Comparison of ENCODE assay signal across 10 mouse cellular contexts in genomic region chr9:61235653-61236610, GRCm38 (mm10).
DNase-seq lines count a peak whose midpoint lies in the region; ATAC-seq lines count a peak whose summit lies in the region.
"Had no signal": no experiment of that assay in that cellular context is flagged by ENCODE, and none has a peak within 500 bp of the region (broad histone marks: within the 10 kb centered on the region; RNA-seq: fewer than 3 reads in every experiment).

No protein-coding gene starts in this region.

- 53% methylated on average over 17 of the region's 17 CpGs for WGBS in embryonic facial prominence, embryonic 11.5 days
- 65% methylated on average over 17 of the region's 17 CpGs for WGBS in embryonic facial prominence, embryonic 10.5 days
- WGBS in midbrain, embryonic 13.5 days = 4% methylated on average over 17 of the region's 17 CpGs

- H3K4me3 ChIP-seq in embryonic facial prominence, embryonic 11.5 days (ENCODE audit: low read depth, low read length) = no peak overlapping the region
- H3K4me3 ChIP-seq in embryonic facial prominence, embryonic 10.5 days = no peak overlapping the region
- H3K4me3 ChIP-seq in midbrain, embryonic 13.5 days (replicated peaks) = no peak overlapping the region

- no peak overlapping the region for H3K27ac ChIP-seq in embryonic facial prominence, embryonic 11.5 days (replicated peaks; ENCODE audit: low read depth, low read length)
- H3K27ac ChIP-seq in embryonic facial prominence, embryonic 10.5 days (replicated peaks) = no peak overlapping the region
- peak overlapping the region; percentile 70 for H3K27ac ChIP-seq in midbrain, embryonic 13.5 days

- H3K27me3 ChIP-seq in embryonic facial prominence, embryonic 11.5 days (ENCODE audit: control insufficient read depth, insufficient read depth, low read length) = no peaks in the 10 kb centered on the region
- peaks cover 86% of the 10 kb centered on the region for H3K27me3 ChIP-seq in embryonic facial prominence, embryonic 10.5 days (replicated peaks; ENCODE audit: low read depth, poor library complexity, severe bottlenecking)
- peaks cover 44% of the 10 kb centered on the region for H3K27me3 ChIP-seq in midbrain, embryonic 13.5 days

- intact Hi-C loops in gastrocnemius, postnatal 14 days (cut with DNase I; ENCODE audit: low total_unique reads) = no loop called here

- H3K4me2 ChIP-seq in embryonic facial prominence, embryonic 11.5 days (ENCODE audit: low read depth, low read length) = no peak overlapping the region
- 0 out of 2 replicates have a peak overlapping the region, but pooled peaks have one; percentile 5 for H3K4me2 ChIP-seq in midbrain, embryonic 13.5 days (replicated peaks)

- no peak for DNase-seq in embryonic facial prominence, embryonic 11.5 days (ENCODE audit: low spot score)
- DNase-seq in embryonic facial prominence, embryonic 10.5 days (ENCODE audit: low spot score) = no peak
- DNase-seq in CD4-positive, CD25-positive, alpha-beta regulatory T cell, adult 2 months (ENCODE audit: low read depth, low spot score) = peak; percentile 27
- DNase-seq in testis, postnatal 14 days (ENCODE audit: low spot score) = no peak
- no peak for DNase-seq in gastrocnemius, postnatal 14 days
- no peak for DNase-seq in c-Kit-positive CD71-positive TER-119-positive erythroid progenitor cells, embryonic 14.5 days (ENCODE audit: low spot score)
- DNase-seq: cerebellum, adult 11 months; right cerebral cortex, postnatal 25 days had no signal

- peak; percentile 63; the same call in 1 of the 2 replicates for ATAC-seq in embryonic facial prominence, embryonic 11.5 days (replicated peaks; ENCODE audit: insufficient number of reproducible peaks, low FRiP score, low TSS enrichment, low read depth)
- peak; percentile 57 to 75 for ATAC-seq in hematopoietic stem cell, adult 5-6 weeks (replicated peaks in 1 of 2; ENCODE audit: insufficient read depth in 1 of 2, low FRiP score in 2 of 2, low TSS enrichment in 1 of 2, low read depth in 1 of 2, poor library complexity in 2 of 2, severe bottlenecking in 2 of 2)
- ATAC-seq in midbrain, embryonic 13.5 days = peak; percentile 84

- no peaks in the 10 kb centered on the region for H3K9me3 ChIP-seq in embryonic facial prominence, embryonic 11.5 days (replicated peaks; ENCODE audit: control insufficient read depth, low read length)
- no peaks in the 10 kb centered on the region for H3K9me3 ChIP-seq in embryonic facial prominence, embryonic 10.5 days
- H3K9me3 ChIP-seq in midbrain, embryonic 13.5 days = no peaks in the 10 kb centered on the region

- H3K9ac ChIP-seq in embryonic facial prominence, embryonic 11.5 days (replicated peaks; ENCODE audit: low read length) = no peak overlapping the region
- H3K9ac ChIP-seq in midbrain, embryonic 13.5 days (replicated peaks) = no peak overlapping the region

- no peaks in the 10 kb centered on the region for H3K4me1 ChIP-seq in embryonic facial prominence, embryonic 11.5 days (ENCODE audit: control insufficient read depth, insufficient read depth, low read length)
- H3K4me1 ChIP-seq in embryonic facial prominence, embryonic 10.5 days = peaks cover 53% of the 10 kb centered on the region
- H3K4me1 ChIP-seq in midbrain, embryonic 13.5 days (replicated peaks) = peaks cover 61% of the 10 kb centered on the region

- H3K36me3 ChIP-seq in embryonic facial prominence, embryonic 11.5 days (replicated peaks; ENCODE audit: control insufficient read depth, insufficient read depth, low read depth, low read length) = no peaks in the 10 kb centered on the region
- H3K36me3 ChIP-seq in embryonic facial prominence, embryonic 10.5 days (replicated peaks) = no peaks in the 10 kb centered on the region
- H3K36me3 ChIP-seq in midbrain, embryonic 13.5 days = no peaks in the 10 kb centered on the region
